Mouse (Mus musculus) heart, embryonic 14.5 days (tissue): ENCODE data around the gene Grid1. TPM values are rescaled to one million over a fixed set of nuclear protein-coding genes. Genes with fewer than 3 reads are reported as not detected.

Source experiments
- ATAC-seq: fragments of 200-750 bp; cut with Nextera tagmentation; 2 replicates; pipeline ENCODE4 v1.8.0; 2017; ENCODE audit warnings: low read depth, moderate TSS enrichment; ENCODE audit not compliant: insufficient number of reproducible peaks, insufficient read depth, low FRiP score
- H3K27ac ChIP-seq, 2 experiments: fragments of 200-500 bp in 1 of 2; fragments of 300-500 bp in 1 of 2; sonication (generic) in 1 of 2; replicated peaks in 1 of 2; 2 replicates each; pipeline ENCODE4 v1.5.1; 2012 to 2014; ENCODE audit warnings: low read depth in 2 of 2, low read length in 2 of 2, control low read depth in 1 of 2, mild to moderate bottlenecking in 1 of 2, mixed read lengths in 1 of 2; ENCODE audit not compliant: control insufficient read depth in 1 of 2, insufficient read depth in 1 of 2
- H3K27me3 ChIP-seq: fragments of 300-500 bp; sonication (generic); 2 replicates; pipeline ENCODE4 v1.6.1; 2014; ENCODE audit warnings: mild to moderate bottlenecking, low read length, control low read depth; ENCODE audit not compliant: control insufficient read depth, insufficient read depth
- H3K36me3 ChIP-seq: fragments of 300-500 bp; sonication (generic); 2 replicates; pipeline ENCODE4 v1.6.1; 2014; ENCODE audit warnings: mild to moderate bottlenecking, control low read depth, low read length, mixed read lengths; ENCODE audit not compliant: control insufficient read depth, insufficient read depth
- H3K4me1 ChIP-seq, 2 experiments: fragments of 200-500 bp in 1 of 2; fragments of 300-500 bp in 1 of 2; sonication (generic) in 1 of 2; 2 replicates each; pipeline ENCODE4 v1.6.1; 2012 to 2014; ENCODE audit warnings: low read length in 2 of 2, control low read depth in 1 of 2, mixed read lengths in 1 of 2; ENCODE audit not compliant: control insufficient read depth in 2 of 2, insufficient read depth in 2 of 2
- H3K4me2 ChIP-seq: fragments of 300-500 bp; sonication (generic); 2 replicates; pipeline ENCODE4 v1.6.1; 2014; ENCODE audit warnings: mild to moderate bottlenecking, low read length
- H3K4me3 ChIP-seq, 2 experiments: fragments of 200-500 bp in 1 of 2; fragments of 300-500 bp in 1 of 2; sonication (generic) in 1 of 2; 2 replicates each; pipeline ENCODE4 v1.5.1; 2012 to 2014; ENCODE audit warnings: low read length in 2 of 2, mild to moderate bottlenecking in 2 of 2, control low read depth in 1 of 2, low read depth in 1 of 2, moderate library complexity in 1 of 2; ENCODE audit not compliant: control insufficient read depth in 1 of 2, insufficient read depth in 1 of 2
- H3K9ac ChIP-seq: fragments of 300-500 bp; sonication (generic); 2 replicates; pipeline ENCODE4 v1.6.1; 2014; ENCODE audit warnings: mild to moderate bottlenecking, low read length
- H3K9me3 ChIP-seq: fragments of 300-500 bp; sonication (generic); 2 replicates; pipeline ENCODE4 v1.6.1; 2016; ENCODE audit warnings: low read length, control low read depth; ENCODE audit not compliant: control insufficient read depth
- WGBS: fragments of 180-500 bp; shearing (Covaris S2); extraction: QIAGEN DNeasy Blood & Tissue Kit; methylation state at CpG from one replicate; pipeline ENCODE4 v1.1.7; 2014; 5-methylcytosine and 5-hydroxymethylcytosine counted together
- polyA plus RNA-seq: library from polyadenylated mRNA; unstranded; fragments of >200 nt; fragmentation: Nextera tagmentation; extraction: Ambion mirVana; gene quantifications from 2 replicates; pipeline ENCODE4 v1.2.1, GENCODE M21; 2014

The Grid1 gene
- polyA plus RNA-seq, 1 experiment from 2014 or later, result 0.46 TPM

- no peak overlapping the region for H3K9ac ChIP-seq
- 0 out of 2 replicates have a peak, but pooled peaks cover 3% of the 10 kb centered on the region for H3K27me3 ChIP-seq
- H3K36me3 ChIP-seq, result no peaks in the 10 kb centered on the region
- no peaks in the 10 kb centered on the region for H3K4me1 ChIP-seq
- H3K27ac ChIP-seq, result no peak overlapping the region
- no peaks in the 10 kb centered on the region for H3K9me3 ChIP-seq
- no peak overlapping the region for H3K4me2 ChIP-seq
- H3K4me3 ChIP-seq, result no peak overlapping the region
- no peak for ATAC-seq
- WGBS, result 66% methylated on average over 3 of the region's 3 CpGs
Measured at GRCm38 (mm10) chr14:34972930-34973329, 153.0 kb downstream of the Grid1 start.

GRCm38 (mm10) chr14:34980756-34981155 lies 160.8 kb downstream of the Grid1 start:
- no peak overlapping the region for H3K4me2 ChIP-seq
- no peaks in the 10 kb centered on the region for H3K9me3 ChIP-seq
- ATAC-seq, result no peak
- H3K27me3 ChIP-seq, result no peaks in the 10 kb centered on the region
- WGBS, result 17% methylated on average over 2 of the region's 2 CpGs
- H3K36me3 ChIP-seq, result no peaks in the 10 kb centered on the region
- H3K27ac ChIP-seq, result no peak overlapping the region
- H3K4me3 ChIP-seq, result no peak overlapping the region
- H3K4me1 ChIP-seq, result no peaks in the 10 kb centered on the region
- H3K9ac ChIP-seq, result no peak overlapping the region

GRCm38 (mm10) chr14:34989131-34989530 lies 169.2 kb downstream of the Grid1 start:
- Histone ChIP-seq H3K4me1 (no peaks in the 10 kb centered on the region), H3K36me3 (no peaks in the 10 kb centered on the region), H3K4me2 (no peak overlapping the region), H3K4me3 (no peak overlapping the region), H3K27me3 (no peaks in the 10 kb centered on the region), H3K9me3 (no peaks in the 10 kb centered on the region), H3K27ac (no peak overlapping the region), H3K9ac (no peak overlapping the region)
- WGBS, result 81% methylated on average over 5 of the region's 5 CpGs
- no peak for ATAC-seq

- Histone ChIP-seq H3K4me2 (no peak overlapping the region), H3K36me3 (no peaks in the 10 kb centered on the region), H3K4me3 (no peak overlapping the region), H3K9ac (no peak overlapping the region), H3K27me3 (no peaks in the 10 kb centered on the region), H3K4me1 (peaks cover 3 to 7% of the 10 kb centered on the region in 2 experiments; a peak in 3 of 4 replicates), H3K27ac (no peak overlapping the region), H3K9me3 (no peaks in the 10 kb centered on the region)
- WGBS, result 82% methylated on average over 7 of the region's 7 CpGs
- no peak for ATAC-seq
Measured at GRCm38 (mm10) chr14:35006736-35007135, 186.8 kb downstream of the Grid1 start.

GRCm38 (mm10) chr14:35008674-35009073 lies 188.8 kb downstream of the Grid1 start:
- WGBS, result 57% methylated on average over 3 of the region's 3 CpGs
- Histone ChIP-seq H3K4me1 (peaks cover 0 to 2% of the 10 kb centered on the region in 2 experiments; a peak in 1 of 4 replicates), H3K4me2 (no peak overlapping the region), H3K9me3 (no peaks in the 10 kb centered on the region), H3K27ac (no peak overlapping the region), H3K4me3 (no peak overlapping the region), H3K36me3 (no peaks in the 10 kb centered on the region), H3K9ac (no peak overlapping the region), H3K27me3 (no peaks in the 10 kb centered on the region)
- ATAC-seq, result no peak

- H3K4me1 ChIP-seq, result peaks cover 0 to 2% of the 10 kb centered on the region in 2 experiments; a peak in 1 of 4 replicates
- H3K4me2 ChIP-seq, result no peak overlapping the region
- no peak for ATAC-seq
- no peaks in the 10 kb centered on the region for H3K27me3 ChIP-seq
- no peak overlapping the region for H3K27ac ChIP-seq
- no peaks in the 10 kb centered on the region for H3K36me3 ChIP-seq
- no peak overlapping the region for H3K9ac ChIP-seq
- no peak overlapping the region for H3K4me3 ChIP-seq
- WGBS, result 15% methylated on average over 9 of the region's 9 CpGs
- H3K9me3 ChIP-seq, result no peaks in the 10 kb centered on the region
Measured at GRCm38 (mm10) chr14:35009074-35009473, 189.2 kb downstream of the Grid1 start.

- no peak overlapping the region for H3K4me2 ChIP-seq
- no peaks in the 10 kb centered on the region for H3K4me1 ChIP-seq
- ATAC-seq, result no peak
- H3K9me3 ChIP-seq, result no peaks in the 10 kb centered on the region
- no peak overlapping the region for H3K27ac ChIP-seq
- H3K4me3 ChIP-seq, result no peak overlapping the region
- no peak overlapping the region for H3K9ac ChIP-seq
- no peaks in the 10 kb centered on the region for H3K27me3 ChIP-seq
- 84% methylated on average over 8 of the region's 8 CpGs for WGBS
- H3K36me3 ChIP-seq, result no peaks in the 10 kb centered on the region
Measured at GRCm38 (mm10) chr14:35026686-35027085, 206.8 kb downstream of the Grid1 start.

GRCm38 (mm10) chr14:35027501-35028140 lies 207.7 kb downstream of the Grid1 start:
- Histone ChIP-seq H3K4me3 (no peak overlapping the region), H3K9ac (no peak overlapping the region), H3K4me1 (no peaks in the 10 kb centered on the region), H3K4me2 (no peak overlapping the region), H3K27ac (no peak overlapping the region), H3K36me3 (no peaks in the 10 kb centered on the region), H3K27me3 (no peaks in the 10 kb centered on the region), H3K9me3 (no peaks in the 10 kb centered on the region)
- no peak for ATAC-seq
- WGBS, result 61% methylated on average over 11 of the region's 11 CpGs
